Mouse (Mus musculus) heart, embryonic 11.5 days (tissue): ENCODE results near the gene Pex6. TPM values are rescaled to one million over a fixed set of nuclear protein-coding genes. Genes with fewer than 3 reads are reported as not detected.

Experiments
- ATAC-seq: fragments of 200-750 bp; cut with Nextera tagmentation; replicated peaks from 2 replicates; pipeline ENCODE4 v1.8.0; 2017; ENCODE audit warnings: moderate library complexity; ENCODE audit not compliant: insufficient number of reproducible peaks, low FRiP score, low TSS enrichment
- H3K27ac ChIP-seq: fragments of 300-500 bp; sonication (generic); 2 replicates; pipeline ENCODE4 v1.5.1; 2014; ENCODE audit warnings: mild to moderate bottlenecking, low read depth, low read length
- H3K27me3 ChIP-seq: fragments of 300-500 bp; sonication (generic); 2 replicates; pipeline ENCODE4 v1.6.1; 2014; ENCODE audit warnings: mild to moderate bottlenecking, low read length, mixed read lengths; ENCODE audit not compliant: control insufficient read depth, insufficient read depth
- H3K36me3 ChIP-seq: fragments of 300-500 bp; sonication (generic); 2 replicates; pipeline ENCODE4 v1.6.1; 2014; ENCODE audit warnings: mild to moderate bottlenecking, low read length, moderate library complexity, mixed read lengths; ENCODE audit not compliant: control insufficient read depth, insufficient read depth
- H3K4me1 ChIP-seq: fragments of 300-500 bp; sonication (generic); 2 replicates; pipeline ENCODE4 v1.6.1; 2014; ENCODE audit warnings: low read length; ENCODE audit not compliant: control insufficient read depth, insufficient read depth
- H3K4me2 ChIP-seq: fragments of 300-500 bp; sonication (generic); 2 replicates; pipeline ENCODE4 v1.6.1; 2014; ENCODE audit warnings: mild to moderate bottlenecking, moderate library complexity
- H3K4me3 ChIP-seq: fragments of 300-500 bp; sonication (generic); 2 replicates; pipeline ENCODE4 v1.5.1; 2014; ENCODE audit warnings: low read depth, low read length
- H3K9ac ChIP-seq: fragments of 300-500 bp; sonication (generic); 2 replicates; pipeline ENCODE4 v1.6.1; 2014; ENCODE audit warnings: mild to moderate bottlenecking, low read depth, low read length, moderate library complexity
- H3K9me3 ChIP-seq: fragments of 300-500 bp; sonication (generic); replicated peaks from 2 replicates; pipeline ENCODE4 v1.6.1; 2016; ENCODE audit warnings: low read length; ENCODE audit not compliant: control insufficient read depth
- WGBS: fragments of 180-500 bp; shearing (Covaris S2); extraction: QIAGEN DNeasy Blood & Tissue Kit; methylation state at CpG from one replicate; pipeline ENCODE4 v1.1.7; 2014; ENCODE audit not compliant: insufficient replicate concordance; 5-methylcytosine and 5-hydroxymethylcytosine counted together
- polyA plus RNA-seq: library from polyadenylated mRNA; unstranded; fragments of >200 nt; fragmentation: Nextera tagmentation; extraction: Ambion mirVana; gene quantifications from 2 replicates; pipeline ENCODE4 v1.2.1, GENCODE M21; 2014

Gene Pex6
- polyA plus RNA-seq, 1 experiment from 2014 or later: 9.0 TPM

DNA sequence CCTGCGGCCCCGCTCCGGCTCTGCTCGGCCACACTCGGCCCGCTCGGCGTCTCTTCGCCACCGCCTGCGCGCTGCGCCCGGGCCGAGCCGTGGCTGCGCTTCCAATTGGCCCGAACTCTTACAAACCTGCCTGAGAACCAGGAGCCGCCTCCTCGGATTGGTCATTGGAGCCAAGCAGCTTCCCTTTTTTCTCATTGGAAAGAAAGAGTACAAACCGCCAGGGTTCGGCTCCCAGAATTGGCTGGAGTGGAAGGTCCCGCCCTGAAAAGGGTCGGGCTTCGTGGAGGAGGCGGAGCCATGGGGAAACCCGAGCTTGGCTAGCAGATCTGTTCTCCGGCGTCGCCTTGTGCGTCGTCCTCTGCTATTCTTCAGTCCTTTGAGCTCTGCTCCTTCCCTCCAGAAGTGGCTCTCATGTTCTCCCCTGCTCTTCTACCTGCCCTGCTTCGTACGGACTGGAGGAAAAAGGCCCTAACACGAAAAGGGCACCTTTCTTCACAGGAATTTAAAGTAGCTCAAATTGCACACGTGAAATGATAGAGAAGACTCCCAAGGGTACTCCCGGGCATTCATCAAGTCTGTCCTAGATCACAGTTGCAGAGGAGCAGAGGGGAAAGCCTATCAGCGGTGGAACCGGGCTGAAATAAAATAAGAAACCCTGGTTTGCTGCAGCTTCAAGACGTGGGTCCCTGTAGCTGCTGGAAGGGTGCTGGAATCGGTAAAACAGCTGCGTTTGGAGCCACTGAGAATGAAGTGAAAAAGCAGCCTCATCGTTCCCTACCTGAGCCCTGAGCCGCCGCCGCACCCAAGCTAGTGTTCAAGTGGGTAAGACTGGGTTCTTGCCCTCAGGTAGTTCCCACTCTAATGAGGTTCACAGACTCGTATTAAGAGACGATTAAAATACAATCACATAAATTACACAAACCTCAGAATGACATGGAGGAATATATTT lies 6.1 kb upstream of the Pex6 start, which contains the start of gene Ppp2r5d:
Ppp2r5d (minus strand) TSS at position 225 of the 949 bp plus-strand sequence.
- peaks cover 26% of the 10 kb centered on the region for H3K4me1 ChIP-seq
- H3K9ac ChIP-seq: peak within 1 kb of the TSS; percentile 88
- 2% methylated on average over 48 of the region's 48 CpGs for WGBS
- peak within 1 kb of the TSS; percentile 93 for H3K4me3 ChIP-seq
- no peaks in the 10 kb centered on the region for H3K27me3 ChIP-seq
- H3K36me3 ChIP-seq: no peaks in the 10 kb centered on the region
- peak within 1 kb of the TSS; percentile 89 for H3K4me2 ChIP-seq
- peak within 1 kb of the TSS; percentile 91 for H3K27ac ChIP-seq
- ATAC-seq: peak; percentile 93
- H3K9me3 ChIP-seq: no peaks in the 10 kb centered on the region

DNA sequence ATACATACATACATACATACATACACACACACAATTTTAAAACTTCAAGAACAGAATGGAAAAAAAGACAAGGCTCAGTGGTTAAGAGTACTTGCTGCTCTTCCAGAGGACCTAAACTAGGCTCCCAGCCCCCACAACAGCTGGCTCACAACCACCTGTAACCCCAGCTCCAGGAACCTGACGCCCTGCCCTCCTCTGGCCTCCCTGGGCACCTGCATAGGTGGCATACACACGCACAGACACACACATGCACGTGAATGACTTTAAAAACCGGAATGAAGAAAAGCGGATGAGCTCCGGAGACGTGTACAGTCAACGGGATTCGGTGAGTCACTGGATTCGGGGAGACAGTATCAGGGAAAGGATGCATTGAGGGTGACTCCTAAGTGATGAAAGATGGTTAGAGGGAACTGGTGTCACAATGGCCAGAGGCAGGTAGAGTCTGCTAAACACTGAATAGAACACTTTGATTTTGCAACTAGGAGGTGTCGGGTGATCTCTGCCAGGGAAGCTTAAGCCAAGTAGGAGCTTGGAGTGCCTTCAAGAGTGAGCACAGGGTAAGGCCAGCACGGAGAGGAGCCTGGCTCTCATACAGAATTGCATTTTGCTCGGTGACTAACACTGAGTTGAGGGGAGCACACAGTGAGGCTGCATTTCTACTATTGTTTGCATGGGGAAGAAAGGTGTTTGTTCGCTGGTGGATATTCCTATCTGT lies 4.7 kb upstream of the Pex6 start:
- Histone ChIP-seq H3K9ac (no peak overlapping the region), H3K9me3 (no peaks in the 10 kb centered on the region), H3K36me3 (no peaks in the 10 kb centered on the region), H3K4me3 (no peak overlapping the region), H3K4me2 (peak overlapping the region; percentile 89; the same call in 1 of the 2 replicates), H3K27me3 (no peaks in the 10 kb centered on the region), H3K27ac (no peak overlapping the region), H3K4me1 (peaks cover 26% of the 10 kb centered on the region)
- ATAC-seq: no peak
- WGBS: 82% methylated on average over 14 of the region's 14 CpGs

DNA sequence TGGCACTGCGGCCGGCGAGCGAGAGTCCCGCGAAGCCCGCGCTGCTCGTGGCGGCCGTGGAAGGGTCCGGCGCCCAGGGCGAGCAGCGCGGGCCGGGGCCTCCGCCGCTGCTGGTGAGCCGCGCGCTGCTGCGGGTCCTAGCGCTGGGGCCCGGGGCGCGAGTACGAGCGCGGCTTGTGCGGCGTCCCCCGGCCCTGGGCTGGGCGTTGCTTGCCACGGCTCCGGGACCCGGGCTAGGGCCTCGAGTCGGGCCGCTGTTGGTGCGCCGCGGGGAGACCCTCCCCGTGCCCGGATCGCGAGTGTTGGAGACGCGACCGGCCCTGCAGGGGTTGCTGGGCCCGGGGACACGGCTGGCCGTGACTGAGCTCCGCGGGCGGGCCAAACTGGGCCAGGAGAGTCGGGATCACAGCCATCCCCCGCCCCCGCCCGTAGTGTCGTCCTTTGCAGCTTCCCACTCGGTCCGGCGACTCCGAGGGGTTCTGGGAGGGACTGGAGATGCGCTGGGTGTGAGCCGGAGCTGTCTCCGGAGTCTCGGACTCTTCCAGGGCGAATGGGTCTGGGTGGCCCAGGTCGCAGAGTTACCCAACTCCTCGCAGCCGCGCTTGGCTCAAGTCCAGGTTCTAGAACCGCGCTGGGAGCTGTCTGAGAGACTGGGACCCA lies 479 bp downstream of the Pex6 start:
- under 1% methylated on average over 73 of the region's 76 CpGs for WGBS
- ATAC-seq: 0 out of 2 replicates have a peak, but pooled peaks have one; percentile 17
- Histone ChIP-seq H3K9ac (peak overlapping the region; percentile 90), H3K9me3 (no peaks in the 10 kb centered on the region), H3K27me3 (no peaks in the 10 kb centered on the region), H3K4me1 (peaks cover 11% of the 10 kb centered on the region), H3K36me3 (peaks cover 15% of the 10 kb centered on the region), H3K27ac (peak overlapping the region; percentile 68), H3K4me3 (peak overlapping the region; percentile 99), H3K4me2 (peak overlapping the region; percentile 99)

- Histone ChIP-seq H3K4me1 (peaks cover 11% of the 10 kb centered on the region), H3K9ac (peak overlapping the region; percentile 90), H3K4me2 (peak overlapping the region; percentile 99), H3K27me3 (no peaks in the 10 kb centered on the region), H3K36me3 (peaks cover 15% of the 10 kb centered on the region), H3K4me3 (peak overlapping the region; percentile 99), H3K27ac (no peak overlapping the region; the same call in 1 of the 2 replicates), H3K9me3 (no peaks in the 10 kb centered on the region)
- no peak for ATAC-seq
- WGBS: 62% methylated on average over 7 of the region's 7 CpGs
These were observed 1.2 kb downstream of the Pex6 start for GRCm38 (mm10) chr17:46712442-46712841.

GRCm38 (mm10) chr17:46713849-46714248 lies 2.6 kb downstream of the Pex6 start:
- peaks cover 15% of the 10 kb centered on the region for H3K36me3 ChIP-seq
- peaks cover 11% of the 10 kb centered on the region for H3K4me1 ChIP-seq
- no peak overlapping the region for H3K27ac ChIP-seq
- no peak overlapping the region for H3K4me3 ChIP-seq
- WGBS: 89% methylated on average over 9 of the region's 9 CpGs
- no peak for ATAC-seq
- H3K4me2 ChIP-seq: no peak overlapping the region
- no peaks in the 10 kb centered on the region for H3K9me3 ChIP-seq
- no peak overlapping the region for H3K9ac ChIP-seq
- H3K27me3 ChIP-seq: no peaks in the 10 kb centered on the region

GRCm38 (mm10) chr17:46714756-46715481 lies 3.7 kb downstream of the Pex6 start:
- Histone ChIP-seq H3K4me2 (no peak overlapping the region), H3K27me3 (no peaks in the 10 kb centered on the region), H3K9me3 (no peaks in the 10 kb centered on the region), H3K4me3 (no peak overlapping the region), H3K36me3 (peaks cover 15% of the 10 kb centered on the region), H3K4me1 (peaks cover 11% of the 10 kb centered on the region), H3K9ac (no peak overlapping the region), H3K27ac (no peak overlapping the region)
- ATAC-seq: no peak
- 93% methylated on average over 11 of the region's 11 CpGs for WGBS

- WGBS: 90% methylated on average over 7 of the region's 7 CpGs
- peaks cover 5% of the 10 kb centered on the region for H3K36me3 ChIP-seq
These were observed 9.8 kb downstream of the Pex6 start for GRCm38 (mm10) chr17:46721077-46721476.

More at GRCm38 (mm10) chr17:46721077-46721476, 9.8 kb downstream of the Pex6 start:
- no peak for ATAC-seq
- H3K27ac ChIP-seq: no peak overlapping the region
- H3K4me1 ChIP-seq: peaks cover 5% of the 10 kb centered on the region; the same call in 1 of the 2 replicates
- no peaks in the 10 kb centered on the region for H3K27me3 ChIP-seq
- no peak overlapping the region for H3K4me2 ChIP-seq
- H3K4me3 ChIP-seq: no peak overlapping the region
- H3K9ac ChIP-seq: no peak overlapping the region
- H3K9me3 ChIP-seq: no peaks in the 10 kb centered on the region
